Mouse (Mus musculus) telencephalon, adult 2 months (tissue): ENCODE measurements around the gene Glra1.
A peak's percentile ranks its signal among the peaks of the same experiment; 100 is the strongest.

Experiments
- DNase-seq: peaks from one replicate; pipeline ENCODE4 v3.0.0-alpha.2; 2011; ENCODE audit warnings: low read depth, low spot score

The Glra1 gene

GRCm38 (mm10) chr11:55518806-55519674, 89.0 kb downstream of the Glra1 start:
- DNase-seq, result peak; percentile 68

GRCm38 (mm10) chr11:55517666-55518065, 90.3 kb downstream of the Glra1 start:
- DNase-seq, result no peak

- no peak for DNase-seq
These were observed 96.6 kb downstream of the Glra1 start for GRCm38 (mm10) chr11:55511374-55511773.

- no peak for DNase-seq
These were observed 102.5 kb downstream of the Glra1 start for GRCm38 (mm10) chr11:55505485-55505884.

GRCm38 (mm10) chr11:55502886-55503285, 105.1 kb downstream of the Glra1 start:
- DNase-seq, result no peak

- DNase-seq, result no peak
These were observed 106.0 kb downstream of the Glra1 start for GRCm38 (mm10) chr11:55501955-55502531.

GRCm38 (mm10) chr11:55497885-55498284, 110.1 kb downstream of the Glra1 start:
- DNase-seq, result peak; percentile 21

- DNase-seq, result no peak
These were observed 111.8 kb downstream of the Glra1 start for GRCm38 (mm10) chr11:55496158-55496557.

- DNase-seq, result no peak
These were observed 122.6 kb downstream of the Glra1 start for GRCm38 (mm10) chr11:55485443-55485842.

- no peak for DNase-seq
These were observed 134.8 kb downstream of the Glra1 start for GRCm38 (mm10) chr11:55473219-55473618.

- no peak for DNase-seq
These were observed 136.5 kb downstream of the Glra1 start for GRCm38 (mm10) chr11:55471467-55471866.

- no peak for DNase-seq
These were observed 137.2 kb downstream of the Glra1 start for GRCm38 (mm10) chr11:55470761-55471160.

GRCm38 (mm10) chr11:55469923-55470691, 137.9 kb downstream of the Glra1 start:
- no peak for DNase-seq

- peak; percentile 100 for DNase-seq
These were observed 138.8 kb downstream of the Glra1 start, which contains the start of gene G3bp1 for GRCm38 (mm10) chr11:55469048-55469843. Gene G3bp1, plus strand, starts transcription at chr11:55469685.

- no peak for DNase-seq
These were observed 139.4 kb downstream of the Glra1 start for GRCm38 (mm10) chr11:55468611-55469047.

GRCm38 (mm10) chr11:55468012-55468411, 140.0 kb downstream of the Glra1 start:
- no peak for DNase-seq

GRCm38 (mm10) chr11:55465177-55465576, 142.8 kb downstream of the Glra1 start:
- no peak for DNase-seq

- DNase-seq, result no peak
These were observed 143.3 kb downstream of the Glra1 start for GRCm38 (mm10) chr11:55464707-55465106.
